Mouse (Mus musculus) spleen, postnatal 4 days (tissue): Measurements from ENCODE around the gene Cdh20.
"Not testable (repeated sequence)": the region's sequence is repeated elsewhere in the genome, so short reads cannot be mapped to it uniquely, and the experiment has no call there.

Experiments
- DNase-seq, 2 experiments: peaks; one replicate each; pipeline ENCODE4 v3.0.0; 2022; ENCODE audit warnings: low spot score in 2 of 2

Gene Cdh20

GRCm38 (mm10) chr1:104916507-104916906 is 148.2 kb downstream of the Cdh20 start:
- no peak for DNase-seq

- no peak for DNase-seq
Observed at GRCm38 (mm10) chr1:104917307-104917836, 149.0 kb downstream of the Cdh20 start.

- DNase-seq: no peak
Observed at GRCm38 (mm10) chr1:104933051-104933450, 164.7 kb downstream of the Cdh20 start.

GRCm38 (mm10) chr1:104936966-104937365 is 168.6 kb downstream of the Cdh20 start:
- DNase-seq: no peak

- DNase-seq: no peak
Observed at GRCm38 (mm10) chr1:104939156-104939555, 170.8 kb downstream of the Cdh20 start.

GRCm38 (mm10) chr1:104944470-104945109 is 176.3 kb downstream of the Cdh20 start:
- DNase-seq: no peak

- DNase-seq: no peak
Observed at GRCm38 (mm10) chr1:104945110-104945489, 176.8 kb downstream of the Cdh20 start.

GRCm38 (mm10) chr1:104949640-104950039 is 181.3 kb downstream of the Cdh20 start:
- not testable (repeated sequence) for DNase-seq

GRCm38 (mm10) chr1:104957046-104957445 is 188.7 kb downstream of the Cdh20 start:
- no peak for DNase-seq

- no peak for DNase-seq
Observed at GRCm38 (mm10) chr1:104961670-104962069, 193.3 kb downstream of the Cdh20 start.

- DNase-seq: no peak
Observed at GRCm38 (mm10) chr1:104962257-104962656, 193.9 kb downstream of the Cdh20 start.

- DNase-seq: no peak
Observed at GRCm38 (mm10) chr1:104979068-104979467, 210.7 kb downstream of the Cdh20 start.

- no peak for DNase-seq
Observed at GRCm38 (mm10) chr1:104980273-104980672, 211.9 kb downstream of the Cdh20 start.

- no peak for DNase-seq
Observed at GRCm38 (mm10) chr1:104986222-104986973, 218.1 kb downstream of the Cdh20 start.

- no peak for DNase-seq
Observed at GRCm38 (mm10) chr1:104987526-104987925, 219.2 kb downstream of the Cdh20 start.

- DNase-seq: no peak
Observed at GRCm38 (mm10) chr1:104992441-104992840, 224.1 kb downstream of the Cdh20 start.

- peak in 1 of 2 experiments; percentile 59 for DNase-seq
Observed at GRCm38 (mm10) chr1:104993905-104994611, 225.7 kb downstream of the Cdh20 start.

GRCm38 (mm10) chr1:104994612-104994986 is 226.3 kb downstream of the Cdh20 start:
- DNase-seq: no peak

- DNase-seq: no peak
Observed at GRCm38 (mm10) chr1:104997814-104998213, 229.5 kb downstream of the Cdh20 start.

GRCm38 (mm10) chr1:105002179-105002578 is 233.8 kb downstream of the Cdh20 start:
- no peak for DNase-seq

GRCm38 (mm10) chr1:105003786-105004185 is 235.5 kb downstream of the Cdh20 start:
- no peak for DNase-seq

GRCm38 (mm10) chr1:105012616-105013015 is 244.3 kb downstream of the Cdh20 start:
- no peak for DNase-seq
